Mouse (Mus musculus) neural tube, embryonic 12.5 days (tissue): ENCODE results near the gene Slc9a1. TPM values are rescaled to one million over a fixed set of nuclear protein-coding genes. Genes with fewer than 3 reads are reported as not detected.

Source experiments
- ATAC-seq: fragments of 200-750 bp; cut with Nextera tagmentation; 2 replicates; pipeline ENCODE4 v1.8.0; 2017; ENCODE audit warnings: low read depth, mild to moderate bottlenecking, moderate TSS enrichment, moderate library complexity; ENCODE audit not compliant: low FRiP score
- H3K27ac ChIP-seq: fragments of 300-500 bp; sonication (generic); 2 replicates; pipeline ENCODE4 v1.5.1; 2016
- H3K27me3 ChIP-seq: fragments of 300-500 bp; sonication (generic); replicated peaks from 2 replicates; pipeline ENCODE4 v1.6.1; 2016; ENCODE audit warnings: mild to moderate bottlenecking
- H3K36me3 ChIP-seq: fragments of 300-500 bp; sonication (generic); 2 replicates; pipeline ENCODE4 v1.6.1; 2016; ENCODE audit warnings: mild to moderate bottlenecking
- H3K4me1 ChIP-seq: fragments of 300-500 bp; sonication (generic); 2 replicates; pipeline ENCODE4 v1.6.1; 2016
- H3K4me2 ChIP-seq: fragments of 300-500 bp; sonication (generic); replicated peaks from 2 replicates; pipeline ENCODE4 v1.6.1; 2016; ENCODE audit warnings: mild to moderate bottlenecking
- H3K4me3 ChIP-seq: fragments of 300-500 bp; sonication (generic); 2 replicates; pipeline ENCODE4 v1.5.1; 2016
- H3K9ac ChIP-seq: fragments of 300-500 bp; sonication (generic); 2 replicates; pipeline ENCODE4 v1.6.1; 2016; ENCODE audit warnings: mild to moderate bottlenecking
- H3K9me3 ChIP-seq: fragments of 300-500 bp; sonication (generic); 2 replicates; pipeline ENCODE4 v1.6.1; 2016; ENCODE audit warnings: mild to moderate bottlenecking
- WGBS: fragments of 180-500 bp; shearing (Covaris S2); methylation state at CpG from one replicate; pipeline ENCODE4 v1.1.7; 2016; 5-methylcytosine and 5-hydroxymethylcytosine counted together
- polyA plus RNA-seq: library from polyadenylated mRNA; unstranded; fragments of >200 nt; fragmentation: Nextera tagmentation; extraction: Ambion mirVana; gene quantifications from 2 replicates; pipeline ENCODE4 v1.2.1, GENCODE M21; 2016

Slc9a1 gene
- polyA plus RNA-seq, 1 experiment from 2014 or later: 9.0 TPM

- no peaks in the 10 kb centered on the region for H3K4me1 ChIP-seq
- ATAC-seq: no peak
- no peak overlapping the region for H3K4me3 ChIP-seq
- no peaks in the 10 kb centered on the region for H3K27me3 ChIP-seq
- H3K27ac ChIP-seq: no peak overlapping the region
- 85% methylated on average over 5 of the region's 5 CpGs for WGBS
- no peak overlapping the region for H3K4me2 ChIP-seq
- H3K9ac ChIP-seq: no peak overlapping the region
- no peaks in the 10 kb centered on the region for H3K36me3 ChIP-seq
- H3K9me3 ChIP-seq: no peaks in the 10 kb centered on the region
These were observed 21.3 kb upstream of the Slc9a1 start for GRCm38 (mm10) chr4:133348051-133348775.

GRCm38 (mm10) chr4:133352797-133353196 is 16.7 kb upstream of the Slc9a1 start:
- no peak overlapping the region for H3K4me3 ChIP-seq
- H3K36me3 ChIP-seq: no peaks in the 10 kb centered on the region
- no peaks in the 10 kb centered on the region for H3K9me3 ChIP-seq
- H3K4me1 ChIP-seq: no peaks in the 10 kb centered on the region
- H3K9ac ChIP-seq: no peak overlapping the region
- no peak for ATAC-seq
- H3K4me2 ChIP-seq: no peak overlapping the region
- WGBS: 75% methylated on average over 10 of the region's 10 CpGs
- no peak overlapping the region for H3K27ac ChIP-seq
- no peaks in the 10 kb centered on the region for H3K27me3 ChIP-seq

- no peak for ATAC-seq
- no peaks in the 10 kb centered on the region for H3K9me3 ChIP-seq
- no peak within 1 kb of the TSS for H3K4me3 ChIP-seq
- 86% methylated on average over 23 of the region's 23 CpGs for WGBS
- no peak within 1 kb of the TSS for H3K27ac ChIP-seq
- no peak within 1 kb of the TSS for H3K9ac ChIP-seq
- H3K4me2 ChIP-seq: no peak within 1 kb of the TSS
- no peaks in the 10 kb centered on the region for H3K27me3 ChIP-seq
- H3K36me3 ChIP-seq: no peaks in the 10 kb centered on the region
- H3K4me1 ChIP-seq: no peaks in the 10 kb centered on the region
These were observed 15.8 kb upstream of the Slc9a1 start, which contains the start of gene Wdtc1 for GRCm38 (mm10) chr4:133353367-133354365. TSS of gene Wdtc1 (minus strand) at chr4:133353481.

GRCm38 (mm10) chr4:133354641-133355040 is 14.9 kb upstream of the Slc9a1 start:
- Histone ChIP-seq H3K4me3 (no peak overlapping the region), H3K27ac (no peak overlapping the region), H3K4me2 (no peak overlapping the region), H3K4me1 (no peaks in the 10 kb centered on the region), H3K9me3 (no peaks in the 10 kb centered on the region), H3K9ac (no peak overlapping the region), H3K36me3 (no peaks in the 10 kb centered on the region), H3K27me3 (no peaks in the 10 kb centered on the region)
- ATAC-seq: no peak
- WGBS: 89% methylated on average over 6 of the region's 6 CpGs

GRCm38 (mm10) chr4:133370298-133371274 is 1.1 kb downstream of the Slc9a1 start:
- Histone ChIP-seq H3K4me1 (peaks cover 44% of the 10 kb centered on the region), H3K27ac (no peak overlapping the region)

GRCm38 (mm10) chr4:133371621-133372277 is 2.2 kb downstream of the Slc9a1 start:
- H3K4me1 ChIP-seq: peaks cover 52% of the 10 kb centered on the region

More at GRCm38 (mm10) chr4:133370298-133371274, 1.1 kb downstream of the Slc9a1 start:
- peak overlapping the region; percentile 86 for H3K4me3 ChIP-seq
- ATAC-seq: no peak
- no peaks in the 10 kb centered on the region for H3K27me3 ChIP-seq
- no peaks in the 10 kb centered on the region for H3K9me3 ChIP-seq
- 76% methylated on average over 22 of the region's 22 CpGs for WGBS
- peak overlapping the region; percentile 87 for H3K9ac ChIP-seq
- H3K4me2 ChIP-seq: peak overlapping the region; percentile 80
- H3K36me3 ChIP-seq: no peaks in the 10 kb centered on the region

GRCm38 (mm10) chr4:133372278-133372665 is 2.8 kb downstream of the Slc9a1 start:
- H3K4me3 ChIP-seq: no peak overlapping the region
- H3K9me3 ChIP-seq: no peaks in the 10 kb centered on the region
- H3K27ac ChIP-seq: no peak overlapping the region
- peaks cover 52% of the 10 kb centered on the region for H3K4me1 ChIP-seq
- ATAC-seq: no peak
- no peaks in the 10 kb centered on the region for H3K36me3 ChIP-seq
- no peaks in the 10 kb centered on the region for H3K27me3 ChIP-seq
- peak overlapping the region; percentile 80 for H3K4me2 ChIP-seq
- 76% methylated on average over 6 of the region's 6 CpGs for WGBS
- no peak overlapping the region for H3K9ac ChIP-seq

More at GRCm38 (mm10) chr4:133371621-133372277, 2.2 kb downstream of the Slc9a1 start:
- Histone ChIP-seq H3K27ac (no peak overlapping the region), H3K9me3 (no peaks in the 10 kb centered on the region), H3K4me3 (peak overlapping the region; percentile 86; the same call in 1 of the 2 replicates), H3K4me2 (peak overlapping the region; percentile 80), H3K9ac (0 out of 2 replicates have a peak overlapping the region, but pooled peaks have one; percentile 34), H3K27me3 (no peaks in the 10 kb centered on the region), H3K36me3 (no peaks in the 10 kb centered on the region)
- 87% methylated on average over 7 of the region's 7 CpGs for WGBS
- ATAC-seq: no peak

GRCm38 (mm10) chr4:133374011-133374410 is 4.5 kb downstream of the Slc9a1 start:
- H3K9ac ChIP-seq: no peak overlapping the region
- H3K4me2 ChIP-seq: no peak overlapping the region
- ATAC-seq: no peak
- peaks cover 70% of the 10 kb centered on the region for H3K4me1 ChIP-seq
- H3K4me3 ChIP-seq: no peak overlapping the region
- H3K36me3 ChIP-seq: no peaks in the 10 kb centered on the region
- no peaks in the 10 kb centered on the region for H3K9me3 ChIP-seq
- WGBS: 81% methylated on average over 4 of the region's 4 CpGs
- no peaks in the 10 kb centered on the region for H3K27me3 ChIP-seq
- H3K27ac ChIP-seq: no peak overlapping the region

- no peaks in the 10 kb centered on the region for H3K36me3 ChIP-seq
- no peak for ATAC-seq
- 0 out of 2 replicates have a peak overlapping the region, but pooled peaks have one; percentile 13 for H3K9ac ChIP-seq
- no peaks in the 10 kb centered on the region for H3K9me3 ChIP-seq
- H3K27ac ChIP-seq: no peak overlapping the region
- H3K27me3 ChIP-seq: no peaks in the 10 kb centered on the region
- no peak overlapping the region for H3K4me2 ChIP-seq
- peaks cover 67% of the 10 kb centered on the region for H3K4me1 ChIP-seq
- WGBS: 69% methylated on average over 10 of the region's 10 CpGs
- H3K4me3 ChIP-seq: no peak overlapping the region
These were observed 6.5 kb downstream of the Slc9a1 start for GRCm38 (mm10) chr4:133375812-133376577.

GRCm38 (mm10) chr4:133378236-133379045 is 8.9 kb downstream of the Slc9a1 start:
- peak overlapping the region; percentile 36 for H3K4me2 ChIP-seq
- ATAC-seq: no peak
- 13% methylated on average over 13 of the region's 13 CpGs for WGBS

More at GRCm38 (mm10) chr4:133378236-133379045, 8.9 kb downstream of the Slc9a1 start:
- Histone ChIP-seq H3K27me3 (no peaks in the 10 kb centered on the region), H3K9me3 (no peaks in the 10 kb centered on the region), H3K4me1 (peaks cover 42% of the 10 kb centered on the region), H3K36me3 (no peaks in the 10 kb centered on the region), H3K27ac (no peak overlapping the region), H3K9ac (no peak overlapping the region; the same call in 1 of the 2 replicates), H3K4me3 (no peak overlapping the region)
